Mouse (Mus musculus): ENCODE measurements around the gene Cpm. TPM values are rescaled to one million over a fixed set of nuclear protein-coding genes. Genes with fewer than 3 reads are reported as not detected.
"Not testable (repeated sequence)": the region's sequence is repeated elsewhere in the genome, so short reads cannot be mapped to it uniquely, and the experiment has no call there.

The Cpm gene
- total RNA-seq, 2 experiments from 2014 or later, result 6.2 to 7.4 TPM

- no peak for DNase-seq
- intact Hi-C loops (cut with DNase I; ENCODE audit: low total_unique reads), result no loop called here
Observed at GRCm38 (mm10) chr10:117592306-117593040, 36.8 kb upstream of the Cpm start.

- no peak for DNase-seq
- intact Hi-C loops (cut with DNase I; ENCODE audit: low total_unique reads), result no loop called here
Observed at GRCm38 (mm10) chr10:117593041-117593570, 36.2 kb upstream of the Cpm start.

DNA sequence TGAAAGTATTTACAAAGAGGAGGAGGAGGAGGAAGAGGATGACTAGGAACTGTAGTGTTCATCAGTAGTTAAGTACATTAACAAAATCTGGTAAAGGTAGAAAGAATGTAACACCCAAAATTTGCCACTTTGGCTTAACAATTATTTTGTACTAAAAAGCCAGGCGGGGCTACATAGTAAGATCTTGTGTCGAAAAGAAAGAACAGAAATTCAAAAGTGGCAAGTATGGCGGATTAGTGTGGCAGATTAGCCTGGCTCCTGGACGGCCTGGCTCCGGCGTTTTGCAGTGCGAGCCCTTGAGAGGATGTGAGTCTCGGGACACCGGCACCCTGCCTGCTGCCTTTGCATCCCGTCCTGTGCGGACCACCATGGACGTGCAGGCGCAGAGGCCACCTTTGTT, 35.4 kb upstream of the Cpm start:
- intact Hi-C loops (cut with DNase I; ENCODE audit: low total_unique reads), result no loop called here
- DNase-seq, result no peak

DNA sequence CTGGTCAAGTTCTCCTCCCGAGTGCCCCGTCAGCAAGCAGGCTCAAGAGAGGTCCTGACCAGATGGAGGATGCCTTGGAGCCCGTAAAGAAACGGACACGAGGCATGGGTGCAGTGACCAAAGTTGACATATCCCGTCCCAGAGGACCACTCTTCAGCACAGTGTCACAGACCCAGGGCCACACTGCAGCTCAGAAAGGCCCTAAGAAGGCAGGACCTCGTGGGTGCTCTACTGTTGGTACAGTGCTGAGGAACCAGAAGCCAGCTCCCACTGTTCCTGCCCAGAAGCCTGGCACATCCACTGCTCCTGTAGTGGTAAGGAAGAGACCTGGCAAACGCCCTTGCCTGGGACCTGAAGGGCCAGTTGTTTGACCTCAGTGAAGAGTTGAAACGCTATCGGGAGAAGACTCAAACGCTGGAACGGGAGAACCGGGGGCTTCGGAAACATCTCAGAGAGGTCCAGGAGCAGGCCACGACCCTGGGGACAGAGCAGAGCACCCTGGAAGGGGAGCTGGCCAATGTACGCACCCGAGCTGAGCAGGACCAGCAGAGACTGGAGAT, 34.9 kb upstream of the Cpm start:
- intact Hi-C loops (cut with DNase I; ENCODE audit: low total_unique reads), result no loop called here
- DNase-seq, result no peak

DNA sequence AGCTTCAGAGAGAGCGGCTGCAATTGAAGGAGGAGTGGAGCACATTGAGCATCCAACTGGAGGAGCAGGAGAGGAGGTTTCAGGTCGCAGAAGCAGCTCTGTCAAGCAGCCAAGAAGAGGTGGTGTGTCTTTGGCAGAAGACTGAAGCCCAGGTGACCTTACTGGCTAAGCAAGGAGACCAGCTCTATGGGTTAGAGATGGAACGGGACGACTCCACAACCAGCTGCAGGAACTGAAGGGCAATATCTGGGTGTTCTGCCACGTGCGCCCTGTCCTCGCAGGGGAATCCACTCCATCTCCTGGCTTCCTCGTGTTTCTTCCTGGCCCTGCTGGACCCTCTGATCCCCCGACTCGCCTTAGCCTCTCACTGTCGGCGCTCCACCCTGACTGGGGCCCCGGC, 34.4 kb upstream of the Cpm start:
- DNase-seq, result no peak
- intact Hi-C loops (cut with DNase I; ENCODE audit: low total_unique reads), result no loop called here

DNA sequence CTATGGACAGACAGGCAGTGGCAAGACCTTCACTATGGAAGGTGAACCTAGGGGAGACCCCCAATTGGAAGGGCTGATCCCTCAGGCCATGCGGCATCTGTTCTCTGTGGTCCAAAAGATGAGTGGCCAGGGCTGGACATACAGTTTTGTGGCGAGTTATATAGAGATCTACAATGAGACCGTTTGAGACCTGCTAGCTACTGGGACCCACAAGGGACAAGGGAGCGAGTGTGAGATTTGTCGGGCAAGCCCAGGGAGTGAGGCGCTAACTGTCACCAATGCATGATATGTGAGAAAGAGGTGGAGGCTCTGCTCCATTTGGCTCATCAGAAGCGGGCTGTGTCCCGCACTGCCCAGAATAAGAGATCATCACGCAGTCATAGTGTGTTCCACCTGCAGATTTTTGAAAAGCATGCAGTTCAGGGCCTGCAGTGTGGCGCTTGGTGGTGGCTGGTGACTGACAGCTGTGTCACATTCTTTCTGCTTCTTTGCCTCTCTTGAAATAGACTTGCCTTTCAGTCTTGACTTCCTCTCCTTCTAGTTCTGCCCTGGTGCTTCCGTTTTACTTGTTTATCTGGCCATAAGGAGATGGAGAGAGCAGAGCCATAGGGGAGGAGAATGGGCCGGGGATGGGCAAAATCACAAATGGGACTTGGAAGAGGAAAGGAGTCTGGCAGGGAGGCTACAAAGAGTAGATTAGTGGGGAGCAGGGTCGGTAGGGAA, 33.7 kb upstream of the Cpm start:
- intact Hi-C loops (cut with DNase I; ENCODE audit: low total_unique reads), result no loop called here
- DNase-seq, result no peak

GRCm38 (mm10) chr10:117596165-117596735, 33.0 kb upstream of the Cpm start:
- no peak for DNase-seq
- intact Hi-C loops (cut with DNase I; ENCODE audit: low total_unique reads), result no loop called here

- no peak for DNase-seq
- intact Hi-C loops (cut with DNase I; ENCODE audit: low total_unique reads), result no loop called here
Observed at GRCm38 (mm10) chr10:117596771-117597324, 32.5 kb upstream of the Cpm start.

GRCm38 (mm10) chr10:117597371-117598265, 31.7 kb upstream of the Cpm start:
- intact Hi-C loops (cut with DNase I; ENCODE audit: low total_unique reads); DNase-seq: not testable (repeated sequence)

DNA sequence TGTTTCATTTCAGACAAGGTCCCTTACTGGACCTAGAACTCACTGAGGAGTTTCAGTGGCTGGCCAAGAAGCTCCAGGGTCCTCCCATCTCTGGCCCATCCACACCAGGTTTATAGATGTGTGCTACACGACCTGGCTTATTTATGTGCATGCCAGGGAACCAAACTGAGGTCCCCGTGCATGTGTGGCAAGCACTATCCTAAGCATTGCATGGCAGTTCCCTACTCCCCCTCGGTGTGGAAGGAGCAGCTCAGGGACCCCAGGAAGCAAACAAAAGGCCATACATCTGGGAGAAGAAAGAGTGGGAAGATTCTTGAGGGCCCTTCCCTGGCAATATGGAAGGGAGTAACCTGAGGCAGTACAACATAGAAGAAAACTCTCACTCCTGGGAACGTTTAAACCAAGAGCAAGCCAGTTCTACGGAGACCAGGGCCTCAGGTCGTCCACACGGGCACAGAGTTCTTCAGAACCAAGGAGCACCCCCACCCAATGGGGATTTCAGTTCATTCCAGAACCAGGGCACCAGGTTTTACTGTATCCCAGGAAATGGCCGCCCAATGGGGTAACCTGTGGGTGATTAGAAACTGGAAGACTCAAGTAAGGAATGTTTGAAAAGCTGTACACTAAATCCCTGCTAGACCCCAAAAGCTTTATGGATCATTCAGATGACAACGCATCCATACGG, 30.9 kb upstream of the Cpm start:
- intact Hi-C loops (cut with DNase I; ENCODE audit: low total_unique reads), result no loop called here
- no peak for DNase-seq

DNA sequence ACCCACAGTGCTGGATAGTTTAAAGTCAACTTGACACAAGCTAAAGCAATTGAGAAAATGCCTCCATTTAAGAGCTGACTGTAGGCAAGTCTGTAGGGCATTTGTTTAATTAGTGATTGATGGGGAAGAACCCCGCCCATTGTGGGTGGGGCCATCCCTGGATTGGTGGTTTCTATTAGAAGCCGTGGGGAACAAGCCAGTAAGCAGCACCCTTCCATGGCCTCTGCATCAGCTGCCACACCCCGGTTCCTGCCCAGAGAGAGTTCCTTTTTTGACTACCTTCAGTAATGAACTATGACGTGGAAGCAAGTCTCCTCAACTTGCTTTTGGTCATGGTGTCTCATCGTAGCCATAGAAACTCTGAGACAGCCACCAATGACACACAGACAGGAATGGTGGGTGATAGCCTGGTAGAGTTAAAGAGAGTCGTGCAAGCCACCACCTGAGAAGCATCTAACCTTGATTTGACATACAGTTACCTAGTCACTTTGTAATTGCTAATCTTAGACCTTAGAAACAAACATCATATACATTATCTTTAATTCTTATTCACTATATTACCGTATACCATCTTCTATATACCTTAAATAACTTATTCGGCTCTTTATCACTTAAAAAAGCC, 30.2 kb upstream of the Cpm start:
- intact Hi-C loops (cut with DNase I; ENCODE audit: low total_unique reads); DNase-seq: not testable (repeated sequence)

GRCm38 (mm10) chr10:117601146-117602035, 27.9 kb upstream of the Cpm start:
- intact Hi-C loops (cut with DNase I; ENCODE audit: low total_unique reads), result no loop called here
- DNase-seq, result no peak

- intact Hi-C loops (cut with DNase I; ENCODE audit: low total_unique reads), result no loop called here
- DNase-seq, result no peak
Observed at GRCm38 (mm10) chr10:117602325-117603129, 26.8 kb upstream of the Cpm start.

- intact Hi-C loops (cut with DNase I; ENCODE audit: low total_unique reads), result no loop called here
- no peak for DNase-seq
Observed at GRCm38 (mm10) chr10:117603130-117603833, 26.0 kb upstream of the Cpm start.

- DNase-seq, result no peak
- intact Hi-C loops (cut with DNase I; ENCODE audit: low total_unique reads), result no loop called here
Observed at GRCm38 (mm10) chr10:117603834-117604623, 25.3 kb upstream of the Cpm start.

All from gastrocnemius, postnatal 14 days (tissue).